Mouse (Mus musculus): ENCODE measurements around the gene Pcgf2. TPM values are rescaled to one million over a fixed set of nuclear protein-coding genes. Genes with fewer than 3 reads are reported as not detected.

Gene Pcgf2
- total and polyA plus RNA-seq, 3 experiments = 5.4 to 18.5 TPM; not detected in 1

- TF ChIP-seq GATA1 (IDR thresholded peaks at IDR 0.05; ENCODE audit: borderline replicate concordance, low read length) (no peak), POLR2AphosphoS5 (IDR thresholded peaks at IDR 0.05; ENCODE audit: insufficient replicate concordance, low read depth, low read length) (no peak), TAL1 (conservative IDR thresholded peaks at IDR 0.05; ENCODE audit: low read depth, low read length) (no peak), GATA2 (IDR thresholded peaks at IDR 0.05; ENCODE audit: borderline replicate concordance, low read depth, low read length) (no peak), CTCF (IDR thresholded peaks at IDR 0.05; ENCODE audit: low read depth, low read length) (no peak)
- Histone ChIP-seq H3K27me3 (ENCODE audit: insufficient read depth, low read length) (no peaks in the 10 kb centered on the region), H3K4me1 (ENCODE audit: insufficient read depth, low read depth, low read length) (no peaks in the 10 kb centered on the region), H3K9me3 (replicated peaks) (peaks cover 4% of the 10 kb centered on the region), H3K36me3 (replicated peaks) (peaks cover 94% of the 10 kb centered on the region), H3K4me3 (ENCODE audit: low read depth, low read length) (no peak overlapping the region)
- no peak for ATAC-seq (ENCODE audit: extremely low read depth, insufficient number of reproducible peaks, low FRiP score, poor library complexity, severe bottlenecking)
- no peak for DNase-seq (ENCODE audit: low spot score)
Measured at GRCm38 (mm10) chr11:97719041-97719440, 18.7 kb upstream of the Pcgf2 start.

- Histone ChIP-seq H3K4me1 (ENCODE audit: insufficient read depth, low read depth, low read length) (0 out of 2 replicates have a peak, but pooled peaks cover 3% of the 10 kb centered on the region), H3K4me3 (ENCODE audit: low read depth, low read length) (no peak overlapping the region), H3K36me3 (replicated peaks) (peaks cover 94% of the 10 kb centered on the region), H3K9me3 (replicated peaks) (peaks cover 4% of the 10 kb centered on the region), H3K27me3 (ENCODE audit: insufficient read depth, low read length) (no peaks in the 10 kb centered on the region)
- DNase-seq (ENCODE audit: low spot score) = no peak
- no peak for ATAC-seq (ENCODE audit: extremely low read depth, insufficient number of reproducible peaks, low FRiP score, poor library complexity, severe bottlenecking)
- TF ChIP-seq GATA1 (IDR thresholded peaks at IDR 0.05; ENCODE audit: borderline replicate concordance, low read length) (no peak), TAL1 (conservative IDR thresholded peaks at IDR 0.05; ENCODE audit: low read depth, low read length) (no peak), POLR2AphosphoS5 (IDR thresholded peaks at IDR 0.05; ENCODE audit: insufficient replicate concordance, low read depth, low read length) (no peak)
Measured at GRCm38 (mm10) chr11:97718281-97718860, 18.1 kb upstream of the Pcgf2 start.

GRCm38 (mm10) chr11:97717369-97718280 lies 17.3 kb upstream of the Pcgf2 start:
- DNase-seq (ENCODE audit: low spot score) = no peak
- no peak overlapping the region for H3K4me3 ChIP-seq (ENCODE audit: low read depth, low read length)
- TF ChIP-seq POLR2AphosphoS5 (IDR thresholded peaks at IDR 0.05; ENCODE audit: insufficient replicate concordance, low read depth, low read length) = no peak
- 0 out of 2 replicates have a peak, but pooled peaks cover 3% of the 10 kb centered on the region for H3K4me1 ChIP-seq (ENCODE audit: insufficient read depth, low read depth, low read length)
- peaks cover 94% of the 10 kb centered on the region for H3K36me3 ChIP-seq (replicated peaks)
- peaks cover 4% of the 10 kb centered on the region for H3K9me3 ChIP-seq (replicated peaks)
- no peaks in the 10 kb centered on the region for H3K27me3 ChIP-seq (ENCODE audit: insufficient read depth, low read length)
- ATAC-seq (ENCODE audit: extremely low read depth, insufficient number of reproducible peaks, low FRiP score, poor library complexity, severe bottlenecking) = no peak

GRCm38 (mm10) chr11:97716021-97716420 lies 15.7 kb upstream of the Pcgf2 start:
- Histone ChIP-seq H3K27me3 (ENCODE audit: insufficient read depth, low read length) (no peaks in the 10 kb centered on the region), H3K4me3 (ENCODE audit: low read depth, low read length) (no peak overlapping the region), H3K36me3 (replicated peaks) (peaks cover 94% of the 10 kb centered on the region), H3K4me1 (ENCODE audit: insufficient read depth, low read depth, low read length) (0 out of 2 replicates have a peak, but pooled peaks cover 3% of the 10 kb centered on the region), H3K9me3 (replicated peaks) (no peaks in the 10 kb centered on the region)
- DNase-seq (ENCODE audit: low spot score) (no peak), ATAC-seq (ENCODE audit: extremely low read depth, insufficient number of reproducible peaks, low FRiP score, poor library complexity, severe bottlenecking) (no peak)
- TF ChIP-seq TAL1 (conservative IDR thresholded peaks at IDR 0.05; ENCODE audit: low read depth, low read length) (no peak), CTCF (IDR thresholded peaks at IDR 0.05; ENCODE audit: low read depth, low read length) (no peak), GATA2 (IDR thresholded peaks at IDR 0.05; ENCODE audit: borderline replicate concordance, low read depth, low read length) (no peak), GATA1 (IDR thresholded peaks at IDR 0.05; ENCODE audit: borderline replicate concordance, low read length) (no peak), POLR2AphosphoS5 (IDR thresholded peaks at IDR 0.05; ENCODE audit: insufficient replicate concordance, low read depth, low read length) (no peak)

GRCm38 (mm10) chr11:97714784-97715760 lies 14.8 kb upstream of the Pcgf2 start:
- no peaks in the 10 kb centered on the region for H3K9me3 ChIP-seq (replicated peaks)
- H3K27me3 ChIP-seq (ENCODE audit: insufficient read depth, low read length) = no peaks in the 10 kb centered on the region
- H3K4me3 ChIP-seq (ENCODE audit: low read depth, low read length) = no peak overlapping the region
- TF ChIP-seq GATA2 (IDR thresholded peaks at IDR 0.05; ENCODE audit: borderline replicate concordance, low read depth, low read length) (no peak), POLR2AphosphoS5 (IDR thresholded peaks at IDR 0.05; ENCODE audit: insufficient replicate concordance, low read depth, low read length) (no peak), CTCF (IDR thresholded peaks at IDR 0.05; ENCODE audit: low read depth, low read length) (no peak)
- H3K4me1 ChIP-seq (ENCODE audit: insufficient read depth, low read depth, low read length) = peaks cover 3% of the 10 kb centered on the region; the same call in 1 of the 2 replicates
- no peak for ATAC-seq (ENCODE audit: extremely low read depth, insufficient number of reproducible peaks, low FRiP score, poor library complexity, severe bottlenecking)
- H3K36me3 ChIP-seq (replicated peaks) = peaks cover 90% of the 10 kb centered on the region
- no peak for DNase-seq (ENCODE audit: low spot score)

GRCm38 (mm10) chr11:97714356-97714755 lies 14.1 kb upstream of the Pcgf2 start:
- no peak overlapping the region for H3K4me3 ChIP-seq (ENCODE audit: low read depth, low read length)
- ATAC-seq (ENCODE audit: extremely low read depth, insufficient number of reproducible peaks, low FRiP score, poor library complexity, severe bottlenecking) = no peak
- DNase-seq (ENCODE audit: low spot score) = no peak
- no peaks in the 10 kb centered on the region for H3K27me3 ChIP-seq (ENCODE audit: insufficient read depth, low read length)
- TF ChIP-seq GATA2 (IDR thresholded peaks at IDR 0.05; ENCODE audit: borderline replicate concordance, low read depth, low read length) = no peak
- peaks cover 85% of the 10 kb centered on the region for H3K36me3 ChIP-seq (replicated peaks)
- H3K4me1 ChIP-seq (ENCODE audit: insufficient read depth, low read depth, low read length) = peaks cover 3% of the 10 kb centered on the region; the same call in 1 of the 2 replicates
- no peaks in the 10 kb centered on the region for H3K9me3 ChIP-seq (replicated peaks)
